Mouse (Mus musculus) spleen, adult 2 months (tissue): Measurements from ENCODE around the gene Akap3. TPM values are rescaled to one million over a fixed set of nuclear protein-coding genes. Genes with fewer than 3 reads are reported as not detected.

ENCODE experiments used
- DNase-seq, 2 experiments: peaks; one replicate each; pipeline versions ENCODE4 v3.0.0 to v3.0.0-alpha.2; 2012 to 2021; ENCODE audit warnings: low spot score in 2 of 2, low read depth in 1 of 2
- H3K27ac ChIP-seq: fragments of 200-500 bp; 2 replicates; pipeline ENCODE4 v1.5.1; 2012; ENCODE audit warnings: low read length, inconsistent platforms; ENCODE audit not compliant: insufficient read depth
- H3K27me3 ChIP-seq: fragments of 200-500 bp; 2 replicates; pipeline ENCODE4 v1.6.1; 2012; ENCODE audit warnings: mild to moderate bottlenecking, moderate library complexity, low read length, inconsistent platforms; ENCODE audit not compliant: control insufficient read depth, insufficient read depth
- H3K36me3 ChIP-seq: fragments of 200-500 bp; 2 replicates; pipeline ENCODE4 v1.6.1; 2012; ENCODE audit warnings: mild to moderate bottlenecking, low read length, inconsistent platforms; ENCODE audit not compliant: control insufficient read depth, insufficient read depth
- H3K4me1 ChIP-seq: fragments of 200-500 bp; 2 replicates; pipeline ENCODE4 v1.6.1; 2011; ENCODE audit warnings: inconsistent platforms; ENCODE audit not compliant: control insufficient read depth, insufficient read depth, insufficient read length
- H3K4me3 ChIP-seq: fragments of 200-500 bp; 2 replicates; pipeline ENCODE4 v1.5.1; 2011; ENCODE audit warnings: mild to moderate bottlenecking, inconsistent platforms; ENCODE audit not compliant: insufficient read depth, insufficient read length; ENCODE audit errors: extremely low read depth
- CTCF ChIP-seq: fragments of 200-500 bp; IDR thresholded peaks from 2 replicates; pipeline ENCODE4 v1.5.1; 2011; ENCODE audit warnings: mild to moderate bottlenecking, inconsistent platforms; ENCODE audit not compliant: insufficient read depth, insufficient read length, insufficient replicate concordance; ENCODE audit errors: extremely low read depth
- POLR2A ChIP-seq: fragments of 200-500 bp; IDR thresholded peaks from 2 replicates; pipeline ENCODE4 v1.6.1; 2011; ENCODE audit warnings: low read depth, low read length, inconsistent platforms
- WGBS: fragments of 180-500 bp; shearing (Covaris S2); methylation state at CpG from one replicate; pipeline ENCODE4 v1.1.7; 2018; 5-methylcytosine and 5-hydroxymethylcytosine counted together
- polyA plus RNA-seq: library from polyadenylated mRNA; depleted of rRNA; stranded (reverse); fragments of >200 nt; gene quantifications from 2 replicates; pipeline ENCODE4 v1.2.3, GENCODE M21; 2012

Gene Akap3
- polyA plus RNA-seq, 1 experiment: not detected

- no peak overlapping the region for H3K27ac ChIP-seq
- H3K27me3 ChIP-seq: no peaks in the 10 kb centered on the region
- no peaks in the 10 kb centered on the region for H3K4me1 ChIP-seq
- no peak overlapping the region for H3K4me3 ChIP-seq
- H3K36me3 ChIP-seq: peaks cover 46% of the 10 kb centered on the region
- WGBS: 86% methylated on average over 3 of the region's 3 CpGs
- no peak for DNase-seq
- no peak for TF ChIP-seq CTCF
Observed at GRCm38 (mm10) chr6:126823087-126823486, 29.8 kb upstream of the Akap3 start.

- no peak for DNase-seq
- WGBS: 48% methylated on average over 8 of the region's 8 CpGs
- Histone ChIP-seq H3K27me3 (no peaks in the 10 kb centered on the region), H3K4me1 (no peaks in the 10 kb centered on the region), H3K27ac (no peak overlapping the region), H3K36me3 (peaks cover 45% of the 10 kb centered on the region), H3K4me3 (no peak overlapping the region)
- no peak for TF ChIP-seq CTCF
- no peak for TF ChIP-seq POLR2A
Observed at GRCm38 (mm10) chr6:126836628-126837027, 16.3 kb upstream of the Akap3 start.

GRCm38 (mm10) chr6:126848712-126849704 is 3.9 kb upstream of the Akap3 start, which contains the start of gene Ndufa9:
TSS of gene Ndufa9 (minus strand) at chr6:126849136.
- H3K4me3 ChIP-seq: peak within 1 kb of the TSS; percentile 94
- H3K36me3 ChIP-seq: peaks cover 2% of the 10 kb centered on the region; the same call in 1 of the 2 replicates
- H3K27me3 ChIP-seq: no peaks in the 10 kb centered on the region
- peak; percentile 85 to 93 for DNase-seq
- 0 out of 2 replicates have a peak within 1 kb of the TSS, but pooled peaks have one; percentile 45 for H3K27ac ChIP-seq
- 9% methylated on average over 46 of the region's 46 CpGs for WGBS
- peaks cover 3% of the 10 kb centered on the region; the same call in 1 of the 2 replicates for H3K4me1 ChIP-seq
- TF ChIP-seq POLR2A (peak; percentile 76), CTCF (no peak)

- Histone ChIP-seq H3K4me3 (no peak overlapping the region), H3K4me1 (no peaks in the 10 kb centered on the region), H3K27me3 (no peaks in the 10 kb centered on the region), H3K27ac (no peak overlapping the region), H3K36me3 (no peaks in the 10 kb centered on the region)
- WGBS: 12% methylated on average over 8 of the region's 8 CpGs
- no peak for DNase-seq
- TF ChIP-seq CTCF (no peak), POLR2A (no peak)
Observed at GRCm38 (mm10) chr6:126877118-126877517, 24.2 kb downstream of the Akap3 start.

GRCm38 (mm10) chr6:126907378-126907777 is 54.5 kb downstream of the Akap3 start:
- Histone ChIP-seq H3K4me3 (no peak overlapping the region), H3K36me3 (no peaks in the 10 kb centered on the region), H3K27ac (no peak overlapping the region), H3K27me3 (no peaks in the 10 kb centered on the region), H3K4me1 (peaks cover 5% of the 10 kb centered on the region; the same call in 1 of the 2 replicates)
- TF ChIP-seq POLR2A (no peak), CTCF (no peak)
- DNase-seq: no peak
- WGBS: 81% methylated on average over 4 of the region's 5 CpGs

- H3K36me3 ChIP-seq: no peaks in the 10 kb centered on the region
- DNase-seq: no peak
- no peak overlapping the region for H3K27ac ChIP-seq
- WGBS: 40% methylated on average over 3 of the region's 3 CpGs
- peaks cover 5% of the 10 kb centered on the region; the same call in 1 of the 2 replicates for H3K4me1 ChIP-seq
- H3K4me3 ChIP-seq: no peak overlapping the region
- H3K27me3 ChIP-seq: no peaks in the 10 kb centered on the region
- TF ChIP-seq CTCF: no peak
- no peak for TF ChIP-seq POLR2A
Observed at GRCm38 (mm10) chr6:126907876-126908275, 55.0 kb downstream of the Akap3 start.
